Mouse (Mus musculus) mouse trophoblast stem cell (cell line): ENCODE measurements around the gene Ifna6.
"Not testable (repeated sequence)": the region's sequence is repeated elsewhere in the genome, so short reads cannot be mapped to it uniquely, and the experiment has no call there.

Source experiments
- in situ Hi-C, 2 experiments: fragments of 300-500 bp; cut with MseI, MboI; formaldehyde crosslinking; loops; 2 replicates in 1 of 2; 3 replicates in 1 of 2; pipeline ENCODE4 v1.15.1; 2025

The Ifna6 gene

DNA sequence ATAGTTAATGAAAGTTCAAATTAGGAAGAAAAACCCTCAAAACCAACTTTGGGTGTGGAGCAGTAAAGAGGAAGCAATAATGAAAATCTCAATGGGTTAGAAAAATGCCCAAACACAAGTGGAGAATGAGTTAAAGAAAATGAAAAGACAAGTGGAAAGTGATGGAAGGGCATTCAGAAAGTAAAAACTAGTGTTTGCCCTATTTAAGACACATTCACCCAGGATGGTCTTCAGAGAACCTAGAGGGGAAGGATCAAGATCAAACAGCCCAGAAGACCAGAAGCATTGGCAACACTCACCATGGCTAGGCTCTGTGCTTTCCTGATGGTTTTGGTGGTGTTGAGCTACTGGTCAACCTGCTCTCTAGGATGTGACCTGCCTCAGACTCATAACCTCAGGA is at the start of gene Ifna6:
TSS of gene Ifna6 (plus strand) at position 301 of the 400 bp plus-strand sequence.
- in situ Hi-C loops: not testable (repeated sequence)

- in situ Hi-C loops: not testable (repeated sequence)
These were observed 47.7 kb upstream of the Ifna6 start, which contains the start of gene Gm13272 for GRCm38 (mm10) chr4:88779550-88779949. Gm13272 (plus strand) TSS chr4:88779850.

DNA sequence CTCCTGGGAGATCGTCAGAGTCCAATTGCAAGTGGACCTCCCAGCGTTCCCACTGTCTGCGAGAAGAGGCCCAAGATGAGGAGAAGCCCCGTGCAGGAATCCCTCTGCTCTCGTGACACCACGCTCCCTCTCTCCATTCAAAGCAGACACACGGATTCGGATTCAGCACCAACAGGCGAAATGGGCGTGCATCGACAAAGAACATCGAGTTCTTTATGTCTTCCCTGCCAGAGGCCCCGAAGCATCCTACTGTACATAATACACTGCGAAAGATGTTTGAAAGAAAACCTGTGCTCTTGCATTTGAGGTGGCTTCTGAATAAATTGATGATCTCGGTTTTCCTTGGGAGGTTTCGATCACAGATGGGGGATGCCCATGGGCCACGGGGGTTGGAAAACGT is 46.9 kb upstream of the Ifna6 start:
- in situ Hi-C loops: not testable (repeated sequence)

GRCm38 (mm10) chr4:88781831-88782230 is 45.4 kb upstream of the Ifna6 start, which contains the start of gene Ifnz:
Ifnz (plus strand) TSS chr4:88782131.
- in situ Hi-C loops: not testable (repeated sequence)

- in situ Hi-C loops: not testable (repeated sequence)
These were observed 44.9 kb upstream of the Ifna6 start for GRCm38 (mm10) chr4:88782335-88782734.

DNA sequence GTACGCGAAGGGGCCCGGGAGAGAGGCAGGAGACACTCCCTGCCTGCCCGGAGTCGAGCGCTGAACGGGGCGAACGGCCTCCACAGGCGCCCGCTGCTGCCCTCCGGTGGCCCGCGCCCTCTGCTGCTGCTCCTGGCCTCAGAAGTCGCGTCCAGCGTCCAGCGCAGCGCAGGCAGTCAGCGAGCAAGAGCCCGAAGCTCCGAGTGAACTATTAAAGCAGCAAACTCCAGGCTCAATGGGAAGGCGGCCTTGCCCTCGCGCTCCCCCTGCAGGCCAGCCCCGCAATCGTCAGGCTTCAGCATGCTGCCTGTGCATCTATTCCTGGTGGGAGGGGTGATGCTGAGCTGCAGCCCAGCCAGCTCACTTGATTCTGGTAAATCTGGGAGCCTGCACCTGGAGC is 41.8 kb upstream of the Ifna6 start, which contains the start of gene Gm13276:
TSS of gene Gm13276 (plus strand) at position 301 of the 400 bp plus-strand sequence.
- in situ Hi-C loops: not testable (repeated sequence)

- in situ Hi-C loops: not testable (repeated sequence)
These were observed 38.8 kb upstream of the Ifna6 start, which contains the start of gene Gm13277 for GRCm38 (mm10) chr4:88788402-88788801. Gm13277 (plus strand) TSS chr4:88788632.

DNA sequence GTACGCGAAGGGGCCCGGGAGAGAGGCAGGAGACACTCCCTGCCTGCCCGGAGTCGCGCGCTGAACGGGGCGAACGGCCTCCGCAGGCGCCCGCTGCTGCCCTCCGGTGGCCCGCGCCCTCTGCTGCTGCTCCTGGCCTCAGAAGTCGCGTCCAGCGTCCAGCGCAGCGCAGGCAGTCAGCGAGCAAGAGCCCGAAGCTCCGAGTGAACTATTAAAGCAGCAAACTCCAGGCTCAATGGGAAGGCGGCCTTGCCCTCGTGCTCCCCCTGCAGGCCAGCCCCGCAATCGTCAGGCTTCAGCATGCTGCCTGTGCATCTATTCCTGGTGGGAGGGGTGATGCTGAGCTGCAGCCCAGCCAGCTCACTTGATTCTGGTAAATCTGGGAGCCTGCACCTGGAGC is 36.0 kb upstream of the Ifna6 start, which contains the start of gene Gm13278:
TSS of gene Gm13278 (plus strand) at position 301 of the 400 bp plus-strand sequence.
- in situ Hi-C loops: not testable (repeated sequence)

- in situ Hi-C loops: not testable (repeated sequence)
These were observed 33.1 kb upstream of the Ifna6 start, which contains the start of gene Gm13275 for GRCm38 (mm10) chr4:88793936-88794675. Gm13275 (plus strand) TSS chr4:88794487.

DNA sequence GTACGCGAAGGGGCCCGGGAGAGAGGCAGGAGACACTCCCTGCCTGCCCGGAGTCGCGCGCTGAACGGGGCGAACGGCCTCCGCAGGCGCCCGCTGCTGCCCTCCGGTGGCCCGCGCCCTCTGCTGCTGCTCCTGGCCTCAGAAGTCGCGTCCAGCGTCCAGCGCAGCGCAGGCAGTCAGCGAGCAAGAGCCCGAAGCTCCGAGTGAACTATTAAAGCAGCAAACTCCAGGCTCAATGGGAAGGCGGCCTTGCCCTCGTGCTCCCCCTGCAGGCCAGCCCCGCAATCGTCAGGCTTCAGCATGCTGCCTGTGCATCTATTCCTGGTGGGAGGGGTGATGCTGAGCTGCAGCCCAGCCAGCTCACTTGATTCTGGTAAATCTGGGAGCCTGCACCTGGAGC is 30.1 kb upstream of the Ifna6 start, which contains the start of gene Gm13279:
TSS of gene Gm13279 (plus strand) at position 301 of the 400 bp plus-strand sequence.
- in situ Hi-C loops: not testable (repeated sequence)

DNA sequence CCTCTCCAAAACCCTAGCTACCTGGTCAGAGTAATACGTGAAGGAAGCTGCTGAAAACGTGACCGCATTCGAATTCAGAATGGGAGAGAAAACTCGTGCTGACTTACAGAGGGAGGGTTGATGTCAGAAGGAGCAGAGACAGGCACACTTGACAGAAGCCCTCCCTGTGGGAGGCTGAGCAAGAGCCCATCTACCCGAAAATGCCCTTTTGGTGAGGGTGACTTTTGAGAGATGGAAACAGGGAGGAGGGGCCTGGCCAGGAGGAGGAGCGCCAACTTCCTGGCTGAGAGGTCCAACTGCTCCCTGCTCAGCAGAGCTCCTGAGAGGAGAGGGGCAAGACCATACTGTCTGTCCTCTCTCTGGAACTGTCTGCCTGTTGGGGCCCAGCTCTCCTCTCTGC is 27.9 kb upstream of the Ifna6 start, which contains the start of gene Gm13285:
TSS of gene Gm13285 (plus strand) at position 301 of the 400 bp plus-strand sequence.
- in situ Hi-C loops: not testable (repeated sequence)

DNA sequence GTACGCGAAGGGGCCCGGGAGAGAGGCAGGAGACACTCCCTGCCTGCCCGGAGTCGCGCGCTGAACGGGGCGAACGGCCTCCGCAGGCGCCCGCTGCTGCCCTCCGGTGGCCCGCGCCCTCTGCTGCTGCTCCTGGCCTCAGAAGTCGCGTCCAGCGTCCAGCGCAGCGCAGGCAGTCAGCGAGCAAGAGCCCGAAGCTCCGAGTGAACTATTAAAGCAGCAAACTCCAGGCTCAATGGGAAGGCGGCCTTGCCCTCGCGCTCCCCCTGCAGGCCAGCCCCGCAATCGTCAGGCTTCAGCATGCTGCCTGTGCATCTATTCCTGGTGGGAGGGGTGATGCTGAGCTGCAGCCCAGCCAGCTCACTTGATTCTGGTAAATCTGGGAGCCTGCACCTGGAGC is 24.3 kb upstream of the Ifna6 start, which contains the start of gene Gm13287:
TSS of gene Gm13287 (plus strand) at position 301 of the 400 bp plus-strand sequence.
- in situ Hi-C loops: not testable (repeated sequence)

DNA sequence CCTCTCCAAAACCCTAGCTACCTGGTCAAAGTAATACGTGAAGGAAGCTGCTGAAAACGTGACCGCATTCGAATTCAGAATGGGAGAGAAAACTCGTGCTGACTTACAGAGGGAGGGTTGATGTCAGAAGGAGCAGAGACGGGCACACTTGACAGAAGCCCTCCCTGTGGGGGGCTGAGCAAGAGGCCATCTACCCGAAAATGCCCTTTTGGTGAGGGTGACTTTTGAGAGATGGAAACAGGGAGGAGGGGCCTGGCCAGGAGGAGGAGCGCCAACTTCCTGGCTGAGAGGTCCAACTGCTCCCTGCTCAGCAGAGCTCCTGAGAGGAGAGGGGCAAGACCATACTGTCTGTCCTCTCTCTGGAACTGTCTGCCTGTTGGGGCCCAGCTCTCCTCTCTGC is 22.0 kb upstream of the Ifna6 start, which contains the start of gene Gm13288:
TSS of gene Gm13288 (plus strand) at position 301 of the 400 bp plus-strand sequence.
- in situ Hi-C loops: not testable (repeated sequence)

GRCm38 (mm10) chr4:88805761-88806160 is 21.5 kb upstream of the Ifna6 start:
- in situ Hi-C loops: not testable (repeated sequence)

DNA sequence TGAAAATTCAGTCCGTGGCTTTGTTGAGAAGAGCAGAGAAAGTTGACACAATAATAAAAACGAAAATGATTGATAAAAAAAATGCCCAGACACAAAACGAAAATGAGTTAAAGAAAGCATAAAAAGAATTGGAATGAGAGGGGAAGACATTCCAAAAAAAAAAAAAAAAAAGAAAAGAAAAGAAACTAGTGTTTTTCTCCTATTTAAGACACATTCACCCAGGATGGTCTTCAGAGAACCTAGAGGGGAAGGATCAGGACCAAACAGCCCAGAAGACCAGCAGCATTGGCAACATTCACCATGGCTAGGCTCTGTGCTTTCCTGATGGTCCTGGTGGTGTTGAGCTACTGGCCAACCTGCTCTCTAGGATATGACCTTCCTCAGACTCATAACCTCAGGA is 11.3 kb upstream of the Ifna6 start, which contains the start of gene Ifna7:
TSS of gene Ifna7 (plus strand) at position 301 of the 400 bp plus-strand sequence.
- in situ Hi-C loops: no loop called here

GRCm38 (mm10) chr4:88819659-88820058 is 7.6 kb upstream of the Ifna6 start, which contains the start of gene Ifna11:
Ifna11 (plus strand) TSS chr4:88819959.
- in situ Hi-C loops: no loop called here

DNA sequence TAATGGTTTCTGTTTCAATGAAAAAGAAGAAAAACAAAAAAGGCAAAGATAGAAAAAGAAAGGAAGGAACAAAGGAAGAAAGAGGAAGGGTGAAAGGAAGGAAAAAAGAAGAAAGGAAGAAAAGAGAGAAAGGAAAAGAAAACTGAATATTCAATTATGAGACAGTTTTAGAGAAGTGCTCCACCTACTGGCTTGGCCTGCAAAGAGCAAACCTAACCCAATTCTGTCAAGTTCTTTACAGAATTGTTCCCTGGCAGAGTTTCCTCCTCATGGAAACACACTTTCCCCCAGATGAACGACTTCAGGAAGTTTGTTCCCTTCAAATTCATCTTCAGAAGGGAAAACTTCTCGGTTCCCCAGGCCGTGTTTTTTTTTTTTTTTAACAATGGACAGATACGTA is 4.2 kb upstream of the Ifna6 start:
- in situ Hi-C loops: no loop called here

DNA sequence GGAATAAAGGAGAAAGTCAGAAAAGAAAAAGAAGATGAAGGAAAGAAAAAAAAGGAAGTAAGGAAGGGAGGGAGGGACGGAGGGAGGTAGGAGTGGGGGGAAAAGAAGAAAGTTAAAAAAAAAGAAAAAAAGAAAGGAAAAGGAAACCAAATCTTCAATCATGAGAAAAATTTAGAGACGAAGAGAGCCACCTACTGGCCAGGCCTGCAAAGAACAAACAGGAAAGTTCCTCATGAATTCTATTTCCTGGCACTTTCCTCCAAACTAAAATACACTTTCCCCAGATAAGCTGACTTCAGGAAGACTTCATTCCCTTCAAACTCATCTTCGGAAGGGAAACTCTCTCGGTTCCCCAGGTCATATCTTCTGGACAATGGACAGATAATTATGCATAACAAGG is 3.3 kb downstream of the Ifna6 start:
- in situ Hi-C loops: no loop called here

GRCm38 (mm10) chr4:88835225-88835624 is 8.0 kb downstream of the Ifna6 start, which contains the start of gene Ifna5:
Ifna5 (plus strand) TSS chr4:88835525.
- in situ Hi-C loops: not testable (repeated sequence)

DNA sequence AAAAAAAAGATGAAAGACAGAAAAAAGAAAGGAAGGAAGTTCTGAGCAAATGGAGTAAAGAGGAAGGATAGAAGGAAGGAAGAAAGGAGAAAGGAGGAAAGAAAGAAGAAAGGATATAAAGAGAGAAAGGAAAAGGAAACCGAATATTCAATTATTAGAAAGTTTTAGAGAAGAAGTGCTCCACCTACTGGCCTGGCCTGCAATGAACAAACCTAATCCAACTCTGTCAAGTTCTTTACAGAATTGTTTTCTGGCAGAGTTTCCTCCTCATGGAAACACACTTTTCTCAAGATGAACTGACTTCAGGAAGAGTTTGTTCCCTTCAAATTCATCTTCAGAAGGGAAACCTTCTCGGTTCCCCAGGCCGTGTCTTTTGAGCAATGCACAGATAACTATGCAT is 11.6 kb downstream of the Ifna6 start:
- in situ Hi-C loops: no loop called here

- in situ Hi-C loops: no loop called here
These were observed 12.8 kb downstream of the Ifna6 start for GRCm38 (mm10) chr4:88840058-88840457.

DNA sequence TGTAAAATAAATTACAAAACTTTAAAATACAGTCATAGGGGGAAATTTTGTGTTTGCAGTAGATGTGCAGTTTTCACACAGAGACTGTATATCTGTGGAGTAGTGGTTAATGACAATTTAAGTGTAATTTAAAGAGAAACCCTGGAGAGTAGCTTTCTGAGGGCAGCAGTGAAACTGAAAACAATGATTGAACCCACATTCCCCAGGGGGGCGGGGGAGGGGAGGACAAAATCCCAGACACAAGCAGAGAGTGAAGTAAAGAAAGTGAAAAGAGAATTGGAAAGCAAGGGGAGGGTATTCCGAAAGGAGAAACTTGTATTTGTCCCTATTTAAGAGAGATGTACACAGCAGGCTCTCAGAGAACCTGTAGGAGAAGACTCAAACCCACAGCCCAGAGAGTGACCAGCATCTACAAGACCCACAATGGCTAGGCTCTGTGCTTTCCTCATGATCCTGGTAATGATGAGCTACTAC is 14.3 kb downstream of the Ifna6 start, which contains the start of gene Ifna4:
TSS of gene Ifna4 (plus strand) at position 424 of the 474 bp plus-strand sequence.
- in situ Hi-C loops: no loop called here
